Mouse (Mus musculus): ENCODE results near the gene Enthd1.

- TF ChIP-seq TAL1 (IDR thresholded peaks at IDR 0.05; ENCODE audit: low read length) (no peak), GATA1 (IDR thresholded peaks at IDR 0.05; ENCODE audit: low read length) (no peak)
Measured at GRCm38 (mm10) chr15:80533274-80533673, 31.7 kb downstream of the Enthd1 start.

Measured in erythroblast, embryonic 14.5 days (primary cell).